Mouse (Mus musculus) T-helper 17 cell (primary cell): ENCODE measurements at regions not wholly inside any gene's neighbourhood (a gene's known extent, or its start where the extent isn't known, plus 50 kb on each side); places are given as distances from the start of the nearest gene placed in this dataset.

Experiments used
- in situ Hi-C, 2 experiments: fragments of 300-600 bp; cut with MboI, MseI; formaldehyde crosslinking; loops; 1 replicate in 1 of 2; 2 replicates in 1 of 2; pipeline ENCODE4 v1.15.1; 2025; ENCODE audit warnings: high pct_unique_total_duplicates in 2 of 2

GRCm38 (mm10) chr7:34506816-34507215, 113.7 kb upstream of the Lsm14a start:
- in situ Hi-C loops = no loop called here

DNA sequence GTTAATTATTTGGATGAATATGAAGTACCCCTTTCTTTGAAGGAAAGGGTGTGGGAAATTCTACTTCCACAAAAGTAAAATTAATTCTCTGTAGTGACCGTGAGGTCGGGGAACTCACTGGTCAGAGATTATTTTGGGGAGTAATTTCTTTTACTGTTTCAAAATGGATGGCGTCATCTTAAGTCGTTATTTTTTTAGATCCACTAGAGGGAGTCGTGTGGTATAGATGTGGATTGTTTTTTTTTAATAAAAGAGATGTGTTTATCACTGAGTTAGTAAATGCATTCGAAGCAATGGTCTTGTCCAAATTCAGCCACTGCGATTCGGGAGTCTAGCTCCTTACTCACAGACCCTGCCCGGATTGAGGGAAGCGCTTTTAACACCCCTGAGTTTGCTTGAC, 100.8 kb upstream of the Lsm14a start:
- in situ Hi-C loops = no loop called here

- in situ Hi-C loops = no loop called here
These were observed 91.9 kb upstream of the Lsm14a start for GRCm38 (mm10) chr7:34484908-34485598.

DNA sequence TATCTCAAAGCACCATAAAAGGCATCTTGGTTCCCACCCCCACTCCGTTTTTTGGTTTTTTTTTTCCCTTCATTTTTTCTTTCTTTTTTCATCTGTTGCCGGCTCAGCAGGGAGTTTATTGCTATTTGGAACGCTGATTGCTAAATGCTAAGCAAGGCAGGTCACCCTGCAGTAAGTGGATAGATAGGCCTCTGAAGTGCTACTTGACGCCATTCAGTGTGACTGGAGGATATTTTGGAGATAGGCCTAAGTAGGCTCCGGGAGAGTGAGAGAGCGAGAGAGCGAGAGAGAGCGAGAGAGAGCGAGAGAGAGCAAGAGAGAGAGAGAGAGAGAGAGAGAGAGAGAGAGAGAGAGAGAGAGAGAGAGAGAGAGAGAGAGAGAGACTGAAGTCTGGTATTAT, 90.3 kb upstream of the Lsm14a start:
- in situ Hi-C loops = no loop called here

GRCm38 (mm10) chr7:34480771-34481170, 87.7 kb upstream of the Lsm14a start:
- in situ Hi-C loops = no loop called here

GRCm38 (mm10) chr7:34471003-34471402, 77.9 kb upstream of the Lsm14a start:
- in situ Hi-C loops = no loop called here

DNA sequence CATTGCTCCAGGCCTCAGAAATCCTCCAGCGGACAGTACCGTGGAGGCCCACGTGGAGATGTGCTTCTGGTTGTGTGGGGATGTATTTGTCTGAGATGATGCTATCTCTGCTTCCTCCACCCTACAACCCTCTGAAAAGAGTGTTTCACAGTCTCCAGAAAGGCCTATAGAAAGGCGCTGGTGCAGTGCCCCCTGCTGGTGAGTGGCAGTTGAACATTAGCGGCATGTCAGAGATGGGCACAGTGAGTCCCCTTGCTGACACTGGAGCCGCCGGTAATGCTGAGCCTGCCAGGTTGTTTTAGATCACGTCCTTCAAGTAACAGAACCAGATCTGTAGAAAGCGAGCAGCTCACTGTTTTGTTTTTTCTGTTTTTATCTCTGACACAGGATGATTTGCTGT, 69.0 kb upstream of the Lsm14a start:
- in situ Hi-C loops = no loop called here

DNA sequence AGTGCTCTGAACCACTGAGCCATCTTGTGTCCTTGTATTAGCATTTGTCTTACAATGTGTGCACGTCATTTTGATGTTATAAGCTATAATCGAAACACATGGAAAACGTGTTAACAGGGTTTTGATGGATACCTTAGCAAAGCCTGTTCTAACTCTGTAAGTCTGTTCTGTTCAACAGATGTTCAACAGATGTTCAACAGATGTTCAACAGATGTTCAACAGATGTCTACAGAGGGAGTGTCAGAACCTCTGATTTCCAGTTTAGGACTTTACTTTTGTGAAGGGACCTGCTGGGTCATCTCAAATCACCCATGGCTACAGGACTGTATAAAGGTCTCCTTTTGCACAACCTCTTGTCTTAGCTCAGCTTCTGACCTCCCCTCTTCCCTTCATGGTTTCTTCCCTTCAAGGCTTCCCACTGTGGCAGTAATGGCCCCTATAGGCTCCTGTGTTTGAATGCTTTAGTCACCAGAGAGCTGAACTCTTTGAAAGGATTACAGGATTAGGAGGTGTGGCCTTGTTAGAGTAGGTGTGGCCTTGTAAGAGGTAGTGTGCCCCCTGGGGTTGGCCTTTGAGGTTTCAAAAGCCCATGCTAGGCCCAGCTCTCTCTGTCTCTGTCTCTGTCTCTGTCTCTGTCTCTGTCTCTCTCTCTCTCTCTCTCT, 66.8 kb upstream of the Lsm14a start:
- in situ Hi-C loops = no loop called here

- in situ Hi-C loops = no loop called here
These were observed 65.7 kb upstream of the Lsm14a start for GRCm38 (mm10) chr7:34458851-34459250.

- in situ Hi-C loops = no loop called here
These were observed 55.2 kb upstream of the Lsm14a start for GRCm38 (mm10) chr7:34448364-34448763.

GRCm38 (mm10) chr7:34444263-34444662, 51.1 kb upstream of the Lsm14a start:
- in situ Hi-C loops = no loop called here
